Mouse (Mus musculus) mouse embryonic stem cell (cell line): ENCODE measurements around the gene Gm43638.
"Not testable (repeated sequence)": the region's sequence is repeated elsewhere in the genome, so short reads cannot be mapped to it uniquely, and the experiment has no call there.

ENCODE experiments used
- in situ Hi-C, 2 experiments: fragments of 300-500 bp; cut with MboI; formaldehyde crosslinking; loops; 1 replicate in 1 of 2; 3 replicates in 1 of 2; pipeline ENCODE4 v1.14.3; 2019 to 2020; ENCODE audit warnings: low sequenced_read_pairs in 2 of 2, low pct_unique_long_range_greater_than_20kb in 1 of 2, mixed read lengths in 1 of 2; ENCODE audit not compliant: unreplicated experiment in 1 of 2

Gm43638 gene

DNA sequence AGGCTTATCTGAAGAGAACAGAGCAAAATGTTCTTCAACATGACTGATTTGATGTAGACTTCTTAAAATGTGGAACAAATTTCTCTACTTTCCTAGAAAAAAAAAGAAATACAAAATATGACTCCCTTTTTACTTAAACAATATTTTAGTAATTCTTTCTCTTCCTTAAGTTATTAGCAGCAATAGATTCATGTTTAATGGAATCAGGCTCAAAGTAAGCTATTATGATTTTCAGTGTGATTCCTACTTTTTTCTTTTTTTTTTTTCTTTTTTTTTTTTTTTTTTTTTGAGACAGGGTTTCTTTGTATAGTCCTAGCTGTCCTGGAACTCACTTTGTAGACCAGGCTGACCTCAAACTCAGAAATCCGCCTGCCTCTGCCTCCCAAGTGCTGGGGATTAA is at the start of gene Gm43638:
Gene Gm43638 (minus strand): TSS at position 101 of the 400 bp plus-strand sequence.
- in situ Hi-C loops, result not testable (repeated sequence)

DNA sequence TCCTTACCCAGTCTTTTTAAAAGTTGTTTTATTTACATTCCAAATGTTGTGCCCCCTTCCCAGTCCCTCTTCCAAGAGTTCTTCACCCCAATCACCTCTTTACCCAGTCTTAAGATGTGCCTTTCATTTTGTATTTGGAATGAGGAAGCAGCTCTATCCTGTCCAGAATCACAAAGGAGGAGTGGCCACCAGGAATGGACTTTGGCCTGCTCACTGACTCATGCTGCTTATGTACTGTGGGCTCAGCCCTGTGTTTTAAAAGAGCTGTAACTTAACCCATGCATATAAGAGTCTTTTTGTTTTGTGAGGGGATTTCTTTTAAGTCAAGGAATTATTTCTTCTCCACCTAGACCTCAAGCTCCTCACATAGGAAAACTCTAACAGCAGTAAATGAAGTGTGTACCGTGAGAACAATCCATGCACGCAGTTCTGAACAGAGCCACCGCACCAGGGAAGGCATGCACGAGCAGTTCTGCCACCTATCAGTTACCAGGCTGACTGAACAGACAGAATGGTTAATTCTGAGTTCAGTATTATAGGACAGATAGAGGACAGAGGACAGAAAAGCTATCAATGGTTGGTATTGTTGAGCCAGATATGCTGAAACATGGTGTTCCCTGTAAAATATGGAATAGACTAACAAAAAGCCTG is 49.5 kb upstream of the Gm43638 start:
- in situ Hi-C loops, result no loop called here

DNA sequence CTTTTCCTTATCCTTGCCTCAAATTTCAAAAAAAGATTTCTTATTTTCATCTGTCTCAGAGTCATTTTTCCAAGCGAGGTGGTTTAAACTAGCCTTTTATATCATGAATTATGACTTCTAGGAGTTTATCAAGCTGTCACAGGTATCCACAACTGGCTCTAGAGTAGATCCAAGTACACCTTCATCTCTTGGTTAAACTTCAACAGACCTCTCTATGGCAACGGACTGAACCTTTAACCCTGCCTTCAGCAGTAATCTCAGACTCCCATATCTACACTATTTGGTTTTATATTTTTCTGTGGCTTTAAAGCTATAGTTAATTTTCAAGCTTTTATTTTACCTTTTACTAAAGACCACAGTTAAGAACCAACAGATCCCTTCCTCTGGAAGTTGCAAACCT is 45.7 kb upstream of the Gm43638 start:
- in situ Hi-C loops, result no loop called here

DNA sequence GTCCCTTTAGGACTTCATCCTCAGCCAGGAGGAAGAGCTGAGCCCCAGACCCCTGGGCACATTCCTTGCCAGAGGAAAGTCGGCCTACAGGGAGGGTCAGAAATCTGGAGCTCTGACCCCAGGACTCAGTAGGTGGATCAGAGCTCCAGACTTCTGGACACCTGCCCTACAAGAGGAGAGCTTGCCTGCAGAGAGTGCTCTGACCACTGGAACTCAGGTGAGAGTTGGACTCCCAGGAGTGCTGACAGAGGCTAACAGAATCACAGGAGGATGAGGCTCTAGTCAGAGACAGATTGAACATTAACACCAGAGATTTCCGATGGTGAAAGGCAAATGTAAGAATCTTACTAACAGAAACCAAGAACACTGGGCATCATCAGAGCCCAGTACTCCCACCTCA is 37.0 kb upstream of the Gm43638 start:
- in situ Hi-C loops, result not testable (repeated sequence)

DNA sequence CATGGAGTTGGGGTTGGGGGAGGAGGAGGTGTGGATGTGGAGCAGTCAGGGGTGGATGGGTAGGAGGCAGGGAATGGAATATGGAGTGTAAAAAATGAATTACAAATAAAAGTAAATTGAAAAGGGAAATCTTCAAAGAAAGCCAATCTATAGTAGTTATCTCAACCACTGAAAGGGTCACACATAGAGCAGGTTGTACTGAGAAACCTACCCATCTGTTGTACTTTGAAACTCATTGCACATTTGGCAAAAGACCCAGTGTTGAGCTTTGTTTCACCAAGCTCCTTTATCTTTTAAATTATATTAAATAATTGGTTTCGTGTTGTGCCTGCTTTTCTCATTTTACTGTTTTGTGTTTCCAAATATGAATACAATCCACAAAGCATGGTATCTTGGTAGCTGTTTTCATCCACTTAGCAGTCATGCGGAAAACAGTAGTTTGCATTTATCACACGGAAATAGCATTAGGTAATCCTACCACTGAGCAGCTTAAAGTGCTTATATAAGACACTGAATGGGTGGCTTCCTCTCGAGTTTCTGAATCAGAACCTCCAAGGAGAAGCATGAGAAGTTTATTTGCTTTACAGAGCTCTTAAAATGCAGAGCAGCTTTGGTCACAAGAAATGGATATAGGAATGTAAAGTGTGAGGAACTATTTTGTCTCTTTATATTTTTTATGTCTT is 19.3 kb upstream of the Gm43638 start:
- in situ Hi-C loops, result no loop called here

DNA sequence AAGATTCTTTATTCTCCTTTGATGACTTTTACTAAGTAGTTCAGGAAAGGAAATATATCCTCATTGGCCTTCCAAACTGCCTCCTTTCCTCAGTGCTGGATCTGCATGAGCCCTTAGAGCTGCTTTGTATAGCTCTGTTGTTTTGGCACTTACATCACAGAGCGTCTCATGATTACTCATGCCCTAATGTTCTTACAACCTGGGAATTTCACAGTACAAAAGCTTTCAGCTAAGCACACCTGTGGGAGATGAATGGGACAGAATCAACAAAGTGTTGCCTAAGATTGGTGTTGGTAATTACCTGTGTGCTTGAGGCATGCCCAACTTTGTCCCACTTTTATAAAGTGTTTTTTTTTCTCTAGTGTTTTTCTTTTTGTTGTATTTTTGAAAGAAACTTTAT is 16.1 kb upstream of the Gm43638 start:
- in situ Hi-C loops, result no loop called here

DNA sequence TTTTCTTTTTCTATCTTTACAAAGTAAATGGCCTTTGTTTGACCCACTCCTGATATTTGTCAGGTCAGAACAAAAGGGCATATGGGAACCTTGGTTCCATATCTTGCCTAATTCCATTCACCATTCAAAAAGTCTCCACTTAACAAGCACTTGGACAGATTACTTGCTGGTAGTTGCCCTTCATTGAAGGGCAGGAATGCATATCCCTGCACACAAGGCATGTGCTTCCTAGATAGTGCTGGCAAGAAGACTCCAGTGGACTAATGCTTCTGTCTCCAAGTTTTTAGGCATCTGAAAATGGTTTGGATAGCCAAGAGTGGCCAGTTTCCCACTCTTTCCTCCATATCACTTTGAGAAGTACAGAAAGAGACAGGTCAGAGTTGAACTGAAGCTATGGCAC is 12.7 kb upstream of the Gm43638 start:
- in situ Hi-C loops, result no loop called here

DNA sequence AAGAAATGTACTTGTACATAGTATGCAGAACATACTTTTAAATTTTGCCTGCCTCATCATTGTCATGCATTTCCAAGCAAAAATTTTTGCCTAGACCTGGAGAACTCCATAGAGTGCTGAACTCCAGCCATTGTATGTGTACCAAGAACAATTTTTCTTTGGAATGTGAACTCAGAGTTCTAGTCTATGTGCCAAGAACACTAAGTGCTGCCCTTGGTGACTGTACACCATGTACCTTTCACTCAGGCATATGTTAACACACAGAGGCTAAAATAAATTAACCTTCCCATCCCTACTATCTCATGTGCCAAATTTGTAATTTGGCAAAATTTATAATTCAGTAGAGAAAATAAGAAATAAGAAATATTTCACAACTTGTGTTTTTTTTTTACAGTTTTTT is 12.3 kb upstream of the Gm43638 start:
- in situ Hi-C loops, result no loop called here

DNA sequence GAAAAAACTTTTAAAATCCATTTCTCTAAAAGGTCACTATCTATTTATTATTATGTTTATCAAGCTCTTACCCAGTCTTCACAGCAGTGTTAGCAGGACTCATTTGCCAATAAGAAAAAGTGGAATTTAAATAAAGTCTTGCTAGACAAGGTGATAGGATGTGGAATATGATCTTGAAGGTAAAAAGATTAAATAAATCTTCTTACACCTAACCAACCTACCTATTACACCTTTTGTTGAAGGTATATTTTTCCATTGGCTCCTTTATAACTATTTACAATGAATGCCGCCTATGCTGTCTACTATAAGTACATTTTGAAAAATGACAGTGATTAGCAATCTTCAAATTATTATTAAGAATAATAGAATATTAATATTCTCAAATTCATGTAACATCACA is 4.2 kb upstream of the Gm43638 start, which contains the start of gene Ugt2a1:
Gene Ugt2a1 (minus strand): TSS at position 101 of the 400 bp plus-strand sequence.
- in situ Hi-C loops, result no loop called here

DNA sequence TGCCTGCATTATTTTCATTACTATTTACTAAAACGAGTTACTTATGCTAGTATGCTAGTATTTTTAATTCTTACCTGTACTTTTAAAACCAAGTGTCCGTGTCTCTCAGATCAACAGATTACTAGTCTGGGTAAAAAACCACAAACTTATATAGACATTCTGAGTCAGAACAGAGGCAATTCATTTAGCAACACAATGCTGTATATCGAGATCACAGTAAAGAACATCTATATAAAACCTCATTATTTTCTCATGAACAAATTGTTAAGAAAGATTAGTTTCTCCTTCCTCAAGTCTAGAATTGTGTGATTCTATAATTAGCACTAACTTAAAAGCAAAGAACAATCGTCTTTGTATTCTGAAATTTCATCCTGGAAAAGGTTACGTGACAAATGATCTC is 4.4 kb downstream of the Gm43638 start, which contains the start of gene Ugt2a2:
Gene Ugt2a2 (minus strand): TSS at position 101 of the 400 bp plus-strand sequence.
- in situ Hi-C loops, result no loop called here

DNA sequence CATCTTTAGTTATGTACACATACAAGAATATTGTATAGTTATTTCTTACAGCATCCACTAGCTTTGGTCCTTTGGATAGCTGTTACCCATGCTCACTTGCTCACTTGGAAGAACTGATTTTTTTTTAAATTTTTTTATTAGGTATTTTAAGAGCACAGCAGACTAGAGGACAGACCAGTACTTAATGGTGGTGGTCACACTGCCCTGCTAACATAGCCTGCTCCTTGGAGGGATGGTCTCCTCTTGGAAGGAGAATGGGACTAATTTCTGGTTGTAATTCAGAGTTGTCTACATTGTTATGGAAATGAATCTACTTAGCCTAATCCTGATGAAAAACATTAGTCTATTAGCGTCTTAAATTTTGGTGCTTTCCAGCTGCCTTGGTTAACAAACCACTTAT is 27.8 kb downstream of the Gm43638 start:
- in situ Hi-C loops, result no loop called here

DNA sequence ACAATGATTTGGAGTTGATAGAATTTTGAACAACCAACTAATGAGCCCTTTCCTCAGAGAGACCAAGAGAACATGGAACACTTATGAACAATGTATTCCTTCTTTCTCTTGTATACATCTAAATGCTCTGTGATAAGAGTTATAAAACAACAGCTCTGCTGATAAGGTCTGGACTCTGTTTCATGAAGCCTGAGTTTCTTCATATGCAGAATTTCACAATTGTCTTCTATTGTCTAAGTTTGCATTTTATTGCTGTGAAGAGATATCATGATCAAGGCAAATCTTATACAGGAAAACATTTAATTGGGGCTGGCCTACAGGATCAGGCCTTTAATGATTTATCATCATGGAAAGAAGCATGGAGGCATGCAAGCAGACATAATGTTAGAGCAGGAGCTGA is 28.9 kb downstream of the Gm43638 start:
- in situ Hi-C loops, result no loop called here

DNA sequence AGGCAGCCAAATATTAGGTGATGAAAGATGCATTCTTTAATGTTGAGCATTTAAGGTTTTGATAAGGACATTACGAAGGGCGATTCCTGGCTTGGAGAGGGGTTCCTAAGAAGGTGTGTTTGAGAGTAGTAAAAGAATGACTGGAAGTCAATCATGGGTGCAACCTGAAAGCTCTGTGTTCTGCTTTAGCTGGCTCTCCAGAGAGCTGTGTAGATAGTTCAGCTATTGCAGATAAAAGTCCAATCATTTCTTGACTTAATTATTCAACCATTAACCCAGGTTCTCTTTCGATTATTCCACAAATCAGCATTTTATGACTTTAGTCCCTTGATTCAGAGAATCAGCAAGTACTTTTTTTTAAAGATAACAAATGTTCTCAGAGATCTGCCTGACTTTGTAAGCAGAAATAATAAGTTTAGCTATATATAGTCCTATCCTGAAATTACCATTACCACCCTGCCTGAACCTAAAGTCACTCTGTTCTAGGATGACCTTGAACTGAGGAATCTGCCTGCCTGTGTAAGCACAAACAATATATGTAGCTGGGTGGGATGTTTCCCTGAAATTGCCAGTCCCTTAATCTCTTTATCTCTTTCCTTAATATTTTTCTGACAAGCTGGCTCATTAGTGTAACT is 30.3 kb downstream of the Gm43638 start:
- in situ Hi-C loops, result no loop called here

DNA sequence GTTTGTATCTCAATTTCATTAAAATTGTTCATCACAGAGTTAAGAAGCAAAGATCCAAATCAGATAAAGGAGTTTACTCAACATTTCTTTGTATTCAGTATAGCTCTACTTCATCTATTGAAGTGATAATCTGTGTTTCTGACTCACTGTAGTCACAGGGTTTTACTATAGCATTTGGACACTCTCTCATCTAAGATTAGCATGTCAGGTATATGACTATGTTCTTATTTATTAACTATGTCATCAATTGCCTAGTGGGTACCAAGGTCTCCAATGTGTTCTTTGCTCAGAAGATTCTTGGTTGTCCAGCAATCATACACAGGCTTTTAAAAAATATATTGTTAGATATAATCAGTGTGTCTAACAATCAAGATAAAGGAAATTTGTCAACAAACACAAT is 31.1 kb downstream of the Gm43638 start:
- in situ Hi-C loops, result no loop called here

DNA sequence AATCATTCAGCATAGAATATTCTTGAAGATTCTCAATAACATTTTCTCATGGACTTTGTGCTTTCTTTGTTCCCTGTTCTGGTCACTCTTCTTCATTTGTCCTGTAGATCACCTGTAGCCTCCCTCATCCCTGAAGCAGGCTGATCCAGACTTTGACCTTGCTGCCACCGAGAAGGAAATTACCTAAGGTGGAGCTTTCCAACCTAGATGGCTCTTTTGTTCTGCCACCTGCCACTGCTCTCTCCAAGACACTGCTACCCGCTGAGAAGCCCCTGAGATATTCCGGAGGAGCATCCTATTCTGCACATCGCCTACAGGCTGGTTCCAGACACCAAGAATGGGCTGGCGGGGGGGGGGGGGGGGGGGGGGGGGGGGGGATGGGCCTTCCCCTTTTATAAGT is 34.1 kb downstream of the Gm43638 start:
- in situ Hi-C loops, result not testable (repeated sequence)

DNA sequence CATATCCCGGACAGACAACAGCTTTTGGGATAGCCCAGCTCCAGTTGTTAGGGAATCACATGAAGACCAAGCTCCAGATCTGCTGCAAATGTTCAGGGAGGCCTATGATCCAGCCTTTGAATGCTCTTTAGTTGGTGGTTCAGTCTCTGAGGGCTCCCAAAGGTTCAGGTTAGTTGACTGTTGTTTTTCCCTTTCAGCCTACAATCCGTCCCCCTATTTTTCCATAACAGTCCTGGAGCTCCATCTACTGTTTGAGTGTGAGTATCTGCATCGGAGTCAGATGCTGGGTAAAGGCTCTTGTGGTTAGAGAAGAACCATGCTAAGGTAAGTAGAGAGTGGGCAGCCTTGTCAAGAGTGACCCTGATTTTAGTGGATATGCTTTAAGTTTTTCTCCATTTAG is 50.3 kb downstream of the Gm43638 start:
- in situ Hi-C loops, result loop anchor here in 1 of 2 experiments (25.0 kb wide), 1 partner anchor 599 kb away; no protein-coding TSS in a partner anchor

DNA sequence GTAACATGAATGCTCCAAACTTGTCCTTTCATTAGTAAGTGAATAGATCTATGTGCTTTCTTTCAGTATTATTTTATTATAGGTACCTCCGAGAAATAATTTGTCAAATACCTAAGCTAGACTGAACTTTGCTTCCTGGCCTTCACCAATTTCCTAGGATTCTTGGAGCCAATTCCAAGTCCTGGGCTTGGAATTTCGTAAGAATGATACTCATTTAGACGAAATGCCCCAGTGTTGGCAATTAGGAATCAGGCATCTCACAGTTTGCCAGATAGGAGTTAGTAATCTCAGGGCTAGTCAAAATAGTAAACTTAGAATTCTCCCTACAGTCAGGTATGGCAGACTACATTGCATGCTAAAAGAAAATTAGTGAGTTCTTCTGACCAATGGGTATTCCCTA is 60.9 kb downstream of the Gm43638 start:
- in situ Hi-C loops, result loop anchor here in 1 of 2 experiments (25.0 kb wide), 1 partner anchor 588 kb away; no protein-coding TSS in a partner anchor

DNA sequence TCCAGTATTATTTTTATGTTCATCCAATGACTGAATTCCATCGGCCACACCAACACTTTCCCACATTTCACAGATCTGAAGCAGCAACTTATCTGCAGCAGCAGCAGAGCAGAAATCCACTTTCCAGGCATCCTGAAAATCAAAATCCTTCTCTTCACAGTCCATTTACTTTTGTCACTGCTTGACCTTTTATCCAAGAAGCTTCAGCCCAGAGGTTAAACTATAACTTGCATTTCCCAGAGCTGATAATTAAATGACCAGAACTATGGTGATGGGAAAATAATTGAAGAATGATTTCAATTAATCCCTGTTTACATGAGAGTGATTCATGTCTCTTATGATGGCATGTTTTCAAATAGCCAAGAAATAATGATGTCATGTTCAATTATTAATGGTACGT is 62.6 kb downstream of the Gm43638 start, which contains the start of gene Ugt2b38:
Gene Ugt2b38 (minus strand): TSS at position 163 of the 400 bp plus-strand sequence.
- in situ Hi-C loops, result not testable (repeated sequence)
